Mouse (Mus musculus) intestine, postnatal 0 days (tissue): ENCODE results near the gene Slc9a7. TPM values are rescaled to one million over a fixed set of nuclear protein-coding genes. Genes with fewer than 3 reads are reported as not detected.

ENCODE experiments used
- ATAC-seq: fragments of 200-750 bp; cut with Nextera tagmentation; 2 replicates; pipeline ENCODE4 v1.8.0; 2017; ENCODE audit warnings: mild to moderate bottlenecking, moderate TSS enrichment, moderate library complexity
- H3K27ac ChIP-seq: fragments of 300-500 bp; sonication (generic); 2 replicates; pipeline ENCODE4 v1.5.1; 2014; ENCODE audit warnings: mild to moderate bottlenecking, low read depth, low read length, moderate library complexity
- H3K27me3 ChIP-seq: fragments of 300-500 bp; sonication (generic); replicated peaks from 2 replicates; pipeline ENCODE4 v1.6.1; 2014; ENCODE audit warnings: low read length, mixed read lengths; ENCODE audit not compliant: control insufficient read depth, insufficient read depth
- H3K36me3 ChIP-seq: fragments of 300-500 bp; sonication (generic); 2 replicates; pipeline ENCODE4 v1.6.1; 2014; ENCODE audit warnings: mild to moderate bottlenecking, moderate library complexity; ENCODE audit not compliant: control insufficient read depth, insufficient read depth
- H3K4me1 ChIP-seq: fragments of 300-500 bp; sonication (generic); replicated peaks from 2 replicates; pipeline ENCODE4 v1.6.1; 2014; ENCODE audit warnings: antibody characterized with exemption, low read length, mixed read lengths; ENCODE audit not compliant: control insufficient read depth, insufficient read depth
- H3K4me2 ChIP-seq: fragments of 300-500 bp; sonication (generic); replicated peaks from 2 replicates; pipeline ENCODE4 v1.6.1; 2014; ENCODE audit warnings: low read depth, mild to moderate bottlenecking, moderate library complexity
- H3K4me3 ChIP-seq: fragments of 300-500 bp; sonication (generic); 2 replicates; pipeline ENCODE4 v1.5.1; 2014; ENCODE audit warnings: low read depth, low read length
- H3K9ac ChIP-seq: fragments of 300-500 bp; sonication (generic); 2 replicates; pipeline ENCODE4 v1.6.1; 2014; ENCODE audit warnings: mild to moderate bottlenecking, low read depth, low read length
- H3K9me3 ChIP-seq: fragments of 300-500 bp; sonication (generic); 2 replicates; pipeline ENCODE4 v1.6.1; 2016; ENCODE audit warnings: mixed run types; ENCODE audit not compliant: control insufficient read depth
- CTCF ChIP-seq: sonication (generic); IDR thresholded peaks from 2 replicates; pipeline ENCODE4 v1.5.1; 2016; ENCODE audit warnings: low read depth, mild to moderate bottlenecking, control low read depth, antibody characterized with exemption, moderate library complexity
- WGBS: fragments of 180-500 bp; shearing (Covaris S2); extraction: QIAGEN DNeasy Blood & Tissue Kit; methylation state at CpG from one replicate; pipeline ENCODE4 v1.1.7; 2014; 5-methylcytosine and 5-hydroxymethylcytosine counted together
- polyA plus RNA-seq: library from polyadenylated mRNA; unstranded; fragments of >200 nt; fragmentation: Nextera tagmentation; extraction: Ambion mirVana; gene quantifications from 2 replicates; pipeline ENCODE4 v1.2.1, GENCODE M21; 2015

The Slc9a7 gene
- polyA plus RNA-seq, 1 experiment from 2014 or later: 0.25 TPM

- 21% methylated on average over 4 of the region's 4 CpGs for WGBS
- H3K9ac ChIP-seq: no peak overlapping the region
- no peaks in the 10 kb centered on the region for H3K27me3 ChIP-seq
- no peaks in the 10 kb centered on the region for H3K36me3 ChIP-seq
- no peak overlapping the region for H3K27ac ChIP-seq
- H3K4me1 ChIP-seq: no peaks in the 10 kb centered on the region
- peak; percentile 41; the same call in 1 of the 2 replicates for ATAC-seq
- H3K4me3 ChIP-seq: no peak overlapping the region
- H3K4me2 ChIP-seq: no peak overlapping the region
- TF ChIP-seq CTCF: peak; percentile 81
- H3K9me3 ChIP-seq: no peaks in the 10 kb centered on the region
Observed at GRCm38 (mm10) chrX:20162322-20162711, 129.3 kb downstream of the Slc9a7 start.

- no peak for ATAC-seq
- Histone ChIP-seq H3K27me3 (no peaks in the 10 kb centered on the region), H3K4me3 (no peak overlapping the region), H3K9ac (no peak overlapping the region), H3K9me3 (no peaks in the 10 kb centered on the region), H3K27ac (no peak overlapping the region), H3K4me1 (no peaks in the 10 kb centered on the region), H3K4me2 (no peak overlapping the region), H3K36me3 (no peaks in the 10 kb centered on the region)
- 52% methylated on average over 9 of the region's 9 CpGs for WGBS
- TF ChIP-seq CTCF: peak; percentile 42
Observed at GRCm38 (mm10) chrX:20161687-20162321, 129.8 kb downstream of the Slc9a7 start.

DNA sequence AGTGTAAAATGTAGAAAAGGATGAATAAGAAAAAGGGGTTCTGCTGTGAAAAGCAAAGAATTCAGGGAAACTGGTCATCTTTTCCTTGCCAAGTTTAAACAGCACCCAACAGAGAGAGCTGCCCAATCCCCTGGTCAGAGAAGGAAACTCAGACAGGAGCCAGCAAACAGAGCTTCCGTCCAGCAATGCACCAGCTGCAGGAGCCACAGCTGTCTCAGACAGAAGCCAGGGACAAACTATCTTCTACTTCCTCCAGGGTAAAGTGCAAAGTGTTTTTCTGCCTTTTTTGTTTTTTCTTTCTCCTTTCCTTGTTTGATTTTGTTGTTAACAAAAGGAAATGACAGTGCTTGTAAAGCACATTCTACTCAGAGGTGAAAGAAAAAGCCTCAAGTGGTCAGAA, 131.3 kb downstream of the Slc9a7 start:
- no peak overlapping the region for H3K27ac ChIP-seq
- H3K9me3 ChIP-seq: no peaks in the 10 kb centered on the region
- no peak overlapping the region for H3K4me3 ChIP-seq
- 50% methylated on average over 1 of the region's 1 CpGs for WGBS
- H3K9ac ChIP-seq: no peak overlapping the region
- no peak for TF ChIP-seq CTCF
- no peaks in the 10 kb centered on the region for H3K27me3 ChIP-seq
- no peak overlapping the region for H3K4me2 ChIP-seq
- H3K4me1 ChIP-seq: no peaks in the 10 kb centered on the region
- no peak for ATAC-seq
- no peaks in the 10 kb centered on the region for H3K36me3 ChIP-seq

DNA sequence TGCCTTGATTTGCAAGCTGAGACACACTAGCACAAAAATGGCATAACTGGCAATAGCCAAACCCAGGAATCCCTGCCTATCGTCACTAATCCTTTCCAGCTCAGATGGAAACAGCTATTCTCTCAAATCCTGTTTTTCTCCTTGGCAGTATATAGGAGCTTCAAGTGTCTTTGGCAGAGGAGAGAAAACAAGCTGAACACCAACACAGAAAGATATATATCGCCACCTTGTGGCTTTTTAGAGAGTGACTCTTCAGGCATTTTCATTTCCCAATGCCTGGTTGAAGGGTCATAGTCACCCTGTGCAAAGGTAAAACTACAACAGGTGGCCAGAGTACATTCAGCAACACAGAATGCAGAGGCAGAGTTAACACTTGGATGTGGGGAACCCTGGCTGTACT, 134.1 kb downstream of the Slc9a7 start:
- H3K9ac ChIP-seq: no peak overlapping the region
- ATAC-seq: no peak
- WGBS: 18% methylated on average over 2 of the region's 2 CpGs

GRCm38 (mm10) chrX:20129466-20129865, 162.1 kb downstream of the Slc9a7 start:
- H3K4me2 ChIP-seq: no peak overlapping the region
- no peak for TF ChIP-seq CTCF
- no peak overlapping the region for H3K27ac ChIP-seq
- WGBS: 88% methylated on average over 1 of the region's 1 CpGs
- no peak overlapping the region for H3K9ac ChIP-seq
- no peaks in the 10 kb centered on the region for H3K9me3 ChIP-seq
- no peaks in the 10 kb centered on the region for H3K36me3 ChIP-seq
- no peak for ATAC-seq
- no peaks in the 10 kb centered on the region for H3K4me1 ChIP-seq
- H3K4me3 ChIP-seq: no peak overlapping the region
- no peaks in the 10 kb centered on the region for H3K27me3 ChIP-seq

More for the DNA sequence above, 134.1 kb downstream of the Slc9a7 start:
- Histone ChIP-seq H3K27me3 (no peaks in the 10 kb centered on the region), H3K36me3 (no peaks in the 10 kb centered on the region), H3K4me1 (no peaks in the 10 kb centered on the region), H3K27ac (no peak overlapping the region), H3K4me2 (no peak overlapping the region), H3K4me3 (no peak overlapping the region), H3K9me3 (no peaks in the 10 kb centered on the region)
- TF ChIP-seq CTCF: peak; percentile 70

DNA sequence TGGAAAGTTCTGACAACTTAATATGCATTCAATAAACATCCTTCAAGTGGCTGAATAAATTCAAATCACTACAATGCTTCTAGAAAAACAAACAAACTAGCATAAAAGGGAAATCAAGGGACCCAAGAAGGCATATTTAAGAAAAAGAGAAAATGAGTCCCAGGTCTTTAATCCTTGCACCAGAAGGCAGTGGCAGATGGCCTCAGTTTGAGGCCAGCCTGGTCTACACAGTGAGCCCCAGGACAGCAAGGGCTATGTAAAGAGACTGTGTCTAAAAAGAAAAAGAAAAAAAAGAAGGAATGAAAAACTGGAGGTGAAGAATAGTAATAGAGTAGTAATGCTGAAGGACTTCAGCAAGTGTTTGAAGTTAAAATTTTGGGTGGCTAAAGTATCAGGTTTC, 162.7 kb downstream of the Slc9a7 start:
- Histone ChIP-seq H3K27ac (no peak overlapping the region), H3K9ac (no peak overlapping the region)
- ATAC-seq: no peak

DNA sequence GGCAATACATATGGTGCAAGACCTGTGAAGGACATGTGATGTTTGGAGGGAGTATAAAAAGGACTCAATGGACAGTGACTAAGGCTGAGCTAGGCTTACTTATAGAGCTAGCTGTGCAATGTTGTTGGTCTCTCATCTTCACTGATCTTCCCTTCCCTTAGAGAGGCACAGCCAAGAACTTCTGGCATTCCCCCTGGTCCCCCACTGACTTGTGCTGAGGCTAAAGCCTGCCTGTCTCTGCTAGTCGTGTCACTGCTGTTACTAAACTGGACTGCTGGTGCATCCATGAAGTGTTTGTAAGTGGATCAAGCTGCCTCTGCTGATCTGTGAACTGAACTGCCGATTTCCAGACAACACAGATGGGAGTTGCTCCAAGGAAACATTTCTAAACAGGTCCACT, 166.1 kb downstream of the Slc9a7 start:
- Histone ChIP-seq H3K27ac (no peak overlapping the region), H3K4me1 (no peaks in the 10 kb centered on the region), H3K9me3 (no peaks in the 10 kb centered on the region), H3K9ac (no peak overlapping the region), H3K27me3 (no peaks in the 10 kb centered on the region), H3K36me3 (no peaks in the 10 kb centered on the region), H3K4me3 (no peak overlapping the region), H3K4me2 (no peak overlapping the region)
- 45% methylated on average over 2 of the region's 2 CpGs for WGBS
- no peak for ATAC-seq
- no peak for TF ChIP-seq CTCF

More for the DNA sequence above, 162.7 kb downstream of the Slc9a7 start:
- Histone ChIP-seq H3K27me3 (no peaks in the 10 kb centered on the region), H3K4me2 (no peak overlapping the region), H3K36me3 (no peaks in the 10 kb centered on the region), H3K4me1 (no peaks in the 10 kb centered on the region), H3K9me3 (no peaks in the 10 kb centered on the region), H3K4me3 (no peak overlapping the region)
- TF ChIP-seq CTCF: no peak
